Mouse (Mus musculus) liver, embryonic 14.5 days (tissue): ENCODE measurements at regions not wholly inside any gene's neighbourhood (a gene's known extent, or its start where the extent isn't known, plus 50 kb on each side); places are given as distances from the start of the nearest gene placed in this dataset.

ENCODE experiments used
- CTCF ChIP-seq: IDR thresholded peaks from 2 replicates; pipeline ENCODE4 v1.5.1; 2016; ENCODE audit warnings: antibody characterized with exemption, low read depth, control low read depth
- EP300 ChIP-seq: IDR thresholded peaks from 2 replicates; pipeline ENCODE4 v1.6.1; 2016; ENCODE audit warnings: antibody characterized with exemption, low read depth

GRCm38 (mm10) chr13:70093970-70094369 lies 291.8 kb downstream of the Med10 start:
- no peak for TF ChIP-seq CTCF
- TF ChIP-seq EP300: no peak
